Mouse (Mus musculus): Measurements from ENCODE around the gene Eid2. TPM values are rescaled to one million over a fixed set of nuclear protein-coding genes. Genes with fewer than 3 reads are reported as not detected.

The Eid2 gene
- polyA plus RNA-seq, 1 experiment from 2014 or later: 2.1 TPM

- peak within 1 kb of the TSS; percentile 91 for H3K27ac ChIP-seq
- no peaks in the 10 kb centered on the region for H3K9me3 ChIP-seq
- H3K36me3 ChIP-seq: peaks cover 38% of the 10 kb centered on the region
- peak; percentile 83 for DNase-seq (ENCODE audit: low spot score)
- peaks cover 52% of the 10 kb centered on the region for H3K4me1 ChIP-seq (replicated peaks)
- peak within 1 kb of the TSS; percentile 61 for H3K4me3 ChIP-seq
- under 1% methylated on average over 30 of the region's 30 CpGs for WGBS
- peaks cover 58% of the 10 kb centered on the region for H3K27me3 ChIP-seq (ENCODE audit: insufficient read depth, poor library complexity, severe bottlenecking)
Measured at GRCm38 (mm10) chr7:28301616-28302433, 34.1 kb downstream of the Eid2 start, which contains the start of gene Dll3. Gene Dll3 (minus strand): TSS chr7:28302238.

GRCm38 (mm10) chr7:28305641-28306040 lies 38.0 kb downstream of the Eid2 start:
- 90% methylated on average over 10 of the region's 10 CpGs for WGBS
- Histone ChIP-seq H3K27ac (no peak overlapping the region), H3K9me3 (no peaks in the 10 kb centered on the region), H3K4me3 (no peak overlapping the region), H3K27me3 (ENCODE audit: insufficient read depth, poor library complexity, severe bottlenecking) (peaks cover 19% of the 10 kb centered on the region), H3K4me1 (replicated peaks) (peaks cover 66% of the 10 kb centered on the region), H3K36me3 (peaks cover 59% of the 10 kb centered on the region)
- no peak for DNase-seq (ENCODE audit: low spot score)

- H3K4me3 ChIP-seq: no peak overlapping the region
- peaks cover 59% of the 10 kb centered on the region for H3K36me3 ChIP-seq
- no peak for DNase-seq (ENCODE audit: low spot score)
- H3K27ac ChIP-seq: no peak overlapping the region
- no peaks in the 10 kb centered on the region for H3K9me3 ChIP-seq
- H3K27me3 ChIP-seq (ENCODE audit: insufficient read depth, poor library complexity, severe bottlenecking): peaks cover 14% of the 10 kb centered on the region
- 94% methylated on average over 8 of the region's 8 CpGs for WGBS
- peaks cover 68% of the 10 kb centered on the region for H3K4me1 ChIP-seq (replicated peaks)
Measured at GRCm38 (mm10) chr7:28306216-28306615, 38.5 kb downstream of the Eid2 start.

GRCm38 (mm10) chr7:28309737-28310136 lies 42.1 kb downstream of the Eid2 start:
- Histone ChIP-seq H3K9me3 (no peaks in the 10 kb centered on the region), H3K27ac (peak overlapping the region; percentile 95), H3K27me3 (ENCODE audit: insufficient read depth, poor library complexity, severe bottlenecking) (no peaks in the 10 kb centered on the region), H3K36me3 (peaks cover 67% of the 10 kb centered on the region), H3K4me3 (peak overlapping the region; percentile 80), H3K4me1 (replicated peaks) (peaks cover 49% of the 10 kb centered on the region)
- DNase-seq (ENCODE audit: low spot score): peak; percentile 70
- 53% methylated on average over 9 of the region's 9 CpGs for WGBS

GRCm38 (mm10) chr7:28311151-28311925 lies 43.7 kb downstream of the Eid2 start:
- Histone ChIP-seq H3K9me3 (no peaks in the 10 kb centered on the region), H3K27me3 (ENCODE audit: insufficient read depth, poor library complexity, severe bottlenecking) (no peaks in the 10 kb centered on the region), H3K36me3 (peaks cover 67% of the 10 kb centered on the region), H3K4me1 (replicated peaks) (peaks cover 49% of the 10 kb centered on the region), H3K4me3 (peak overlapping the region; percentile 80), H3K27ac (peak overlapping the region; percentile 95)
- no peak for DNase-seq (ENCODE audit: low spot score)
- 9% methylated on average over 35 of the region's 35 CpGs for WGBS

GRCm38 (mm10) chr7:28311926-28312543 lies 44.4 kb downstream of the Eid2 start, which contains the start of gene Timm50:
Gene Timm50 (minus strand): TSS chr7:28312072.
- Histone ChIP-seq H3K4me3 (peak within 1 kb of the TSS; percentile 80), H3K36me3 (peaks cover 67% of the 10 kb centered on the region)

GRCm38 (mm10) chr7:28318036-28318435 lies 50.4 kb downstream of the Eid2 start:
- H3K4me3 ChIP-seq: no peak overlapping the region
- DNase-seq (ENCODE audit: low spot score): no peak
- H3K27me3 ChIP-seq (ENCODE audit: insufficient read depth, poor library complexity, severe bottlenecking): no peaks in the 10 kb centered on the region
- peaks cover 92% of the 10 kb centered on the region for H3K36me3 ChIP-seq
- H3K9me3 ChIP-seq: no peaks in the 10 kb centered on the region
- H3K27ac ChIP-seq: no peak overlapping the region
- H3K4me1 ChIP-seq (replicated peaks): no peaks in the 10 kb centered on the region
- WGBS: 91% methylated on average over 3 of the region's 3 CpGs

More at GRCm38 (mm10) chr7:28311926-28312543, 44.4 kb downstream of the Eid2 start, which contains the start of gene Timm50:
- under 1% methylated on average over 45 of the region's 45 CpGs for WGBS
- peak; percentile 96 for DNase-seq (ENCODE audit: low spot score)
- Histone ChIP-seq H3K27ac (peak within 1 kb of the TSS; percentile 95), H3K27me3 (ENCODE audit: insufficient read depth, poor library complexity, severe bottlenecking) (no peaks in the 10 kb centered on the region), H3K4me1 (replicated peaks) (peaks cover 49% of the 10 kb centered on the region), H3K9me3 (no peaks in the 10 kb centered on the region)

GRCm38 (mm10) chr7:28318714-28319113 lies 51.0 kb downstream of the Eid2 start:
- Histone ChIP-seq H3K27me3 (ENCODE audit: insufficient read depth, poor library complexity, severe bottlenecking) (no peaks in the 10 kb centered on the region), H3K4me3 (no peak overlapping the region), H3K27ac (no peak overlapping the region), H3K36me3 (peaks cover 99% of the 10 kb centered on the region), H3K9me3 (no peaks in the 10 kb centered on the region), H3K4me1 (replicated peaks) (no peaks in the 10 kb centered on the region)
- 94% methylated on average over 17 of the region's 17 CpGs for WGBS
- DNase-seq (ENCODE audit: low spot score): no peak

Other genes with a start within 250 kb of the Eid2 start
- gene Psmc4, start 217.8 kb upstream of the Eid2 start, polyA plus RNA-seq (2016; fragmentation: Nextera tagmentation; extraction: Ambion mirVana): 436 and 447 TPM in 2 replicates
- gene Fcgbp, start 196.6 kb upstream of the Eid2 start, polyA plus RNA-seq (2016; fragmentation: Nextera tagmentation; extraction: Ambion mirVana): 0.03 and 0.32 TPM in 2 replicates
- gene 9530053A07Rik, start 138.4 kb upstream of the Eid2 start, polyA plus RNA-seq (2016; fragmentation: Nextera tagmentation; extraction: Ambion mirVana): 0.09 and 0.13 TPM in 2 replicates
- gene Fbl, start 98.2 kb upstream of the Eid2 start, polyA plus RNA-seq (2016; fragmentation: Nextera tagmentation; extraction: Ambion mirVana): 123 and 147 TPM in 2 replicates
- gene Dyrk1b, start 88.4 kb upstream of the Eid2 start, polyA plus RNA-seq (2016; fragmentation: Nextera tagmentation; extraction: Ambion mirVana): 16.2 and 23.4 TPM in 2 replicates
- 11.8 and 14.3 TPM in 2 replicates for gene Eid2b, start 9.9 kb downstream of the Eid2 start, polyA plus RNA-seq (2016; fragmentation: Nextera tagmentation; extraction: Ambion mirVana)
- gene Selenov, start 23.3 kb downstream of the Eid2 start, polyA plus RNA-seq (2016; fragmentation: Nextera tagmentation; extraction: Ambion mirVana): 0.58 and 0.80 TPM in 2 replicates
- 50.2 and 88.5 TPM in 2 replicates for gene Dll3, start 34.4 kb downstream of the Eid2 start, polyA plus RNA-seq (2016; fragmentation: Nextera tagmentation; extraction: Ambion mirVana)
- gene Timm50, start 44.2 kb downstream of the Eid2 start, polyA plus RNA-seq (2016; fragmentation: Nextera tagmentation; extraction: Ambion mirVana): 252 and 255 TPM in 2 replicates
- 107 and 118 TPM in 2 replicates for gene Supt5, start 70.9 kb downstream of the Eid2 start, polyA plus RNA-seq (2016; fragmentation: Nextera tagmentation; extraction: Ambion mirVana)
- gene Rps16, start 82.8 kb downstream of the Eid2 start, polyA plus RNA-seq (2016; fragmentation: Nextera tagmentation; extraction: Ambion mirVana): 777 and 925 TPM in 2 replicates
- gene Plekhg2, start 104.7 kb downstream of the Eid2 start, polyA plus RNA-seq (2016; fragmentation: Nextera tagmentation; extraction: Ambion mirVana): 82.4 and 93.0 TPM in 2 replicates
- gene Zfp36, start 112.4 kb downstream of the Eid2 start, polyA plus RNA-seq (2016; fragmentation: Nextera tagmentation; extraction: Ambion mirVana): 5.3 and 5.8 TPM in 2 replicates
- gene Med29, start 124.8 kb downstream of the Eid2 start, polyA plus RNA-seq (2016; fragmentation: Nextera tagmentation; extraction: Ambion mirVana): 62.9 and 65.0 TPM in 2 replicates
- gene Paf1, start 125.1 kb downstream of the Eid2 start, polyA plus RNA-seq (2016; fragmentation: Nextera tagmentation; extraction: Ambion mirVana): 83.2 and 85.4 TPM in 2 replicates
- gene Gmfg, start 169.6 kb downstream of the Eid2 start, polyA plus RNA-seq (2016; fragmentation: Nextera tagmentation; extraction: Ambion mirVana): 6.7 and 7.1 TPM in 2 replicates
- 4.4 and 5.2 TPM in 2 replicates for gene Lrfn1, start 184.1 kb downstream of the Eid2 start, polyA plus RNA-seq (2016; fragmentation: Nextera tagmentation; extraction: Ambion mirVana)
- not detected in 2 replicates for gene Ifnl2, start 242.6 kb downstream of the Eid2 start, polyA plus RNA-seq (2016; fragmentation: Nextera tagmentation; extraction: Ambion mirVana)